Mouse (Mus musculus) ZHBTc4 (cell line): Measurements from ENCODE around the gene 1110002E22Rik.
A peak's percentile ranks its signal among the peaks of the same experiment; 100 is the strongest.

Source experiments
- DNase-seq: peaks from one replicate; pipeline ENCODE4 v3.0.0-alpha.2; 2011; ENCODE audit warnings: low read depth, low spot score

Gene 1110002E22Rik

DNA sequence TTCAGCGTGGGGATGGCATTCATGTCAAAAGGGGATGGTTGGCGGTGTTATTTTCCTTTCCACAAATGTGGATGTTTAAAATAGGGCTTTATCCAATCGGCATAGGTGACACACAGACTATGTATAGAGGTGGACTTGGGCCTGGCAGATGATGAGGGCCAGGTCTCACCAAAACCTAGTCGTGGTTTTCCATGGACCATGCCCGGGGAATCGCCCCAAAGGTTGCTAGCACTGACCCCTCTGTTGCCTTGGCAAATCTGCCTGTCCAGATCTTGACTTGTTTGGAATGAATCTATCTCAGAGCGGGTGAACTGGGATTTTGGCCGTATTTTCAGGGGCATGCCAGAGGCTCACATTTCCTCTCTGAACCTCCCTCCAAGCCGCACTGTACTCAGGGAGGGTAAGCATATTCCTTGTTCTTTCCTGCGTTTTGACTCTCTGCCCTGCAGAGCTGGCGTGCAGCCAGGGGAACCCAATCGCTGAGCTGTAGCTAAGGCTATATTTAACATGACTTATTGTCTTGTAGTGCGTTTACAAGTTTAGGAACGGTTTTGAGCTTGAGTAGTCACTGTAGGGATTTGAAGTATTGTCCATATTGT lies 1.0 kb upstream of the 1110002E22Rik start:
- no peak for DNase-seq

DNA sequence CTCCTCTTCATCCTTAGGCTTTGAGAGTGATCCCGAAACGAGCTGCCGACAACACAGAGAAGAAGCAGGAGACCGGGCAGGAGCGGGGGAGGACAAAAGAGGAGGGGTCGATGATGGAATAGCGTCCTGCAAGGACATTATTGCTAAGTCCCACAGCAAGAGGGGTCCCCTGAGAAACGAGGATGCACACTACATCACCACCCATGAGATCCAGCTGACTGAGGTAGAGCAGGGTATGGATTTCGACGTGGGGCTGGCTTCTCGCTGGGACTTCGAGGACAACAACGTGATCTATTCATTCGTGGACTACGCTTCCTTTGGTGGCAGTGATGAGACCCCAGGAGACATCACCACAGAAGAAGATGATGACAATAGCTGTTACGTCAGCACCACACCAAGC lies 1.1 kb downstream of the 1110002E22Rik start:
- DNase-seq, result no peak

GRCm38 (mm10) chr3:138066348-138066856 lies 1.6 kb downstream of the 1110002E22Rik start:
- no peak for DNase-seq

GRCm38 (mm10) chr3:138067288-138067687 lies 2.4 kb downstream of the 1110002E22Rik start, which contains the start of gene Gm5105:
Gene Gm5105, minus strand, starts transcription at chr3:138067388.
- no peak for DNase-seq

DNA sequence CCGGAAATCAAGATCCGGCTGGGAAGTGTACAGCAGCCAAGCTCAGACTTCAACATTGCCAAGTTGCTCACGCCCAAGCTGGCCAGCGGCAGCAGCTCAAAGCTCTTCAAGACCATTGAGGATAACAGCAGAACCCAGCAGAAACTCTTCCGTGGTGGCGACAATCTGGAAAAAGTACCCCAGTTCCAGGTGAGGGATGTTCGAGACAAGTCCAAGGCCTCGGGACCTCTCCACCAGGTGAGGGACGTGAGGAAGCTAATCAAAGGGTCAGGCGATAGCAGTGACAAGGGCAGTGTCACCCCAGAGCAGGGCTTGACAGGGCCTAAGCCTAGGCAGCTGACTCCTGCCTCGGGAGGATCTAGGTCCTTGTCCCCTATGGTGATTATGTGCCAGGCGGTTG lies 3.3 kb downstream of the 1110002E22Rik start:
- no peak for DNase-seq

DNA sequence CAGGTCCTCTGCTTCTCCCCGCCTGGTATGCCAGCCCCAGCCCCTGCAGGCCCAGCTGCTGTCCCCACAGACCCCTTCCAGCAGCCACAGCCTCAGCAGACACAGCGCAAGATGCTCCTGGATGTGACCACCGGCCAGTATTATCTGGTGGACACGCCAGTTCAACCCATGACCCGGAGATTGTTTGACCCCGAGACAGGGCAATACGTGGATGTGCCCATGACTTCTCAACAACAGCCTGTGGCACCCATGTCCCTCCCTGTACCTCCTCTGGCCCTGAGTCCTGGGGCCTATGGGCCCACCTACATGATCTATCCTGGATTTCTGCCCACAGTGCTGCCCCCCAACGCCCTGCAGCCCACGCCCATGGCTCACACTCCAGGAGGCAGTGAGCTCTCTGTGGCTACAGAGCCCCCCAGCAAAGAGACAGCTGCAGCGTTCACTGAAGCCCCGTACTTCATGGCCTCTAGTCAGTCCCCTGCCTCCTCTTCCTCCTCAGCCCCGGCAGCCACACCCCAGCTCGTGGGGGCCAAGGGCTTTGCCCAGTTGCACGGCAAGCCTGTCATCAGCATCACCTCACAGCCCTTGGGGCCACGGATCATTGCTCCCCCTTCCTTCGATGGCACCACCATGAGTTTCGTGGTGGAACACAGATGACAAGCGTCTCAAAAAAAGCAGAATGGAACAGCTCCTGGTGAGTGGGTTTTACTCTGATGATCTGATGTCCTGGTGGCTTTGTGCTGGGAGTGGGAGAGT lies 5.1 kb downstream of the 1110002E22Rik start:
- no peak for DNase-seq

- DNase-seq, result no peak
Observed at GRCm38 (mm10) chr3:138071004-138071403, 6.2 kb downstream of the 1110002E22Rik start.

DNA sequence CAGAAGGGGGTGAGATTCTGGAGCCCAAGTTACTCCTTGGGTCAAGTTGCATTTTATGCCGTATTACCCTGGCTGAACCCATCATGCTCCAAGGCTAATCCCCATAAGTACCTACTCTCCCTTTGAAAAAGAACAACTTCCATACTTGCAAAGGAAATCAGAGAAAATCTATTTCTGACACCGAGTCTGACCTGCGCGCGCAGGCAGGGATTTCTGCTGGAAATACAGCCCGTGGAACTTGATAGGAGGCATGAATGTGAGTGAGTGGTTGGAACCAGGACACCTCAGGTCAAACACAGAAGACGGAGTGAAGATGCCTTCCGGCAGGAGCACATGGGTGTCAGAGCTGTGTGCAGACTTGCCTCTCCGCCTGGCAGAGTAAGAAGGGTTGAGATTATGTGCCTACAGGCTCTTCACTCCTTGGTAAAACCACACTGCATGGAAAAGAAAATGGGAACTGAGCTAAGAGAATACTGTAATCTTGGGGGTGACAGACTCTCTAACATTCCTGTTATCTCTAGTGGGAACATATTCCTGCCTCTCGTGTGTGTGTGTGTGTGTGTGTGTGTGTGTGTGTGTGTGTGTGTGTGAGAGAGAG lies 6.7 kb downstream of the 1110002E22Rik start:
- DNase-seq, result no peak

DNA sequence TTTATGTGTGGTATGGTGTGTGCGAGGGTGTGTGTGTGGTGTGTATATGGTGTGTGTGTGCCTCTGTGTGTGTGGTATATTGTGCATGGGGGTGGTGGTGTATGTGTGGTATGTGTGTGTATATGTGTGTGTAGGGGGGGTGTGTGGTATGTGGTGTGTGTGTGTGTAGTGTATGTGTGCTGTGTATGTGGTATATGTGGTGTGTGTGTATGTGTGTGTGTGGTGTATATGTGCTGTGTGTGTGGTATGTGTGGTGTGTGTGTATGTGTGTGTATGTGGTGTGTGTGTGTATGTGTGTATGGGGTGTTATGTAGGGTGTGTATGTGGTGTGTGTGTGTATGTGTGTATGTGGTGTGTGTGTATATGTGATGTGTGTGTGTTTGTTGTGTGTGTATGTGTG lies 9.4 kb downstream of the 1110002E22Rik start:
- DNase-seq, result no peak

GRCm38 (mm10) chr3:138075209-138075608 lies 10.4 kb downstream of the 1110002E22Rik start:
- no peak for DNase-seq

GRCm38 (mm10) chr3:138077476-138078340 lies 12.9 kb downstream of the 1110002E22Rik start:
- DNase-seq, result no peak

- no peak for DNase-seq
Observed at GRCm38 (mm10) chr3:138078701-138079100, 13.8 kb downstream of the 1110002E22Rik start.

DNA sequence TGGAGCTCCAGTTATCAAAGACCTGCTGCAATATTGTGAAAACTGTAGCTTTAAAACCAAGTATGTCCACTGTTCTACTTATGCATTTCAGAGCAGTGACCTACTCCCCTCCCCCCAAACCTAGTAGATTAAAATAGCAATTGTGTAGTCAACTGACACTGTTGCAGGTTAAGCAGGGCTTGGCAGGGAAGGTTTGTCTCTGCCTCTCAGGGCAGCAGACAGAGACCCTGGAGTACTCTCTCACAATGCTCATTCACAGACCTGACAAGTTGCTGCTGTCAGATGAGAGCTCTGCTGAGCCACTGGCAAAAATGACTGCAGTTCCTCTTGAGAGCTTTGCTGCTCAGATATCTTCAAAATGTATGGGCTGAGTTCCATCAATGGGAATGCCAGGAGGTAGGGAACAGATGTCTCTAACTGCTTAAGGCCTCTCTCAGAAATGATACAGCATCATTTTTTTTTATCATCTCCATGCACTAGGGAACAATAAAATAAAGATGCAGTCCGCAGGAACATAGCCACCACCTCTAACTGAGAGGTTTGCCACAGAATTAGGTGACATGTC lies 18.3 kb downstream of the 1110002E22Rik start:
- no peak for DNase-seq

DNA sequence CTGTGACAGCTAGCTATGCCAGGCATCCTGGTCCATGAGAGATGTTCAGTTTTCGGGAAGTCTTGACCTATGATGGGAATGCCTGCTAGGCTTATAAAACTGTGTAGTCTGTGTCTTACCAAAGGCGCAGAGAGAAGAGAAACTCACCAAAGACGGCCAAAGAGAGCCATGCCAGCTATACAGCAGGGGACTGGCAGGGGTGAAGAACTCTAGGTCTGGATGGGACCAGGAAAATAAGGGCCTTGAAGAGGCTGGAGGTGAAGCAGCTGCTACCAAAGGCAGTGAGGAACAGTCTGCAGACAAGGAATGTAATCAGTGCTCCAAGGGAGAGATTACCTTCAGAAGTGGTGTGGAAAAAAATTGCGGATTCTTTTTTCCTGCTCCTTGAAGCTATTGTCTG lies 19.0 kb downstream of the 1110002E22Rik start:
- DNase-seq, result no peak

DNA sequence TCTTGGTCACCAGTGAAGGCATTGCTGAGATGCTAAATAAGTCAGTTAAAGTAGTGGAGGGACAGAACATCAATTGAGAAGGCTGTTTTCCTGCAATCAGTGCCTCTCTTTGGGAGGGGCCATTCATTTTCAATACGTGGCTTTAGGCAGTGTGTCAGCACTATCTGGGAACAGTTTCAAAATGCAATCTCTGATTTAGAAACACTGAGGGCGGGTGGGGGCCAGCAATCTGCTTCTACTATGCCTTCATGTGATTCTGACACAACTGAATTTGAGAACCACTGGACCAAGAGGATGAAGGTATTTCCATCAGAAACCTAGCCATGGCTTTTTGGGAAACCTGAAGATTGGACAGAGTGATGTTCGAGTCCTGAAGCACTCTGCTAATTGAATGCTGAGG lies 30.4 kb downstream of the 1110002E22Rik start:
- no peak for DNase-seq

- peak; percentile 10 for DNase-seq
Observed at GRCm38 (mm10) chr3:138095718-138096117, 30.9 kb downstream of the 1110002E22Rik start.

DNA sequence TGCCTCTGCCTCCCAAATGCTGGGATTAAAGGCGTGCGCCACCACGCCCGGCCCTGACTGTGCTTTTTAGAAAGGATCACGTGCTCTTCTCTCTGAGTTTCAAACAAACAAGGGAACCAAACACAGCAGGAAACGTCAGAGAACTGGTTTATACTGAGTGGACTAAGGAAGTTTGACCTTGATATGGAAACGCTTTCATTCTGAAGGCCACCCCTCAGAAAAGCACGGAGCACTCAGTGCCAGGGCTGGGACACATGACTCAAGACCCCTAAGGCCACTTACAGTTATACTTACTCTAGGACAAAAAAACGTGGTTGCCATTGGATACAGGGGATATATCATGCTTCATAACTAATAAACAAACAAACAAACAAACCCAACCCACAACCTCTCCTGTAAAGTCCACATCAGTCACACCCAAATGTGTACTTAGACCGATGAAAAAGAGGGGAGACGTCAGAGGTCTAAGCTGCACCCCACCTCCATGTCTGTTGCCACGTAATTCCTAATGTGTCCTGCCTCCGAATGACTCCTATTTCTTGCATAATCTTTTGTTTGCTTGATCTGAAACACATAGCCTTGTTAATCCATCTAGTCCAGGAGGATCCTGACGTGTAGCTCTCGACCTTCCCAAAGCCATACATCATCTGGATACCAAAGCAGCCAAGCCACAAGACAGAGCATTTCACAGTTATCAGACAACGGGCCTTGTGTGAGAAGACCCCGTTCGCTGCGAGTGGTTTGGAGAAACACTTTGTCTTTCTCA lies 31.6 kb downstream of the 1110002E22Rik start:
- DNase-seq, result no peak

GRCm38 (mm10) chr3:138097718-138098117 lies 32.9 kb downstream of the 1110002E22Rik start:
- DNase-seq, result no peak

DNA sequence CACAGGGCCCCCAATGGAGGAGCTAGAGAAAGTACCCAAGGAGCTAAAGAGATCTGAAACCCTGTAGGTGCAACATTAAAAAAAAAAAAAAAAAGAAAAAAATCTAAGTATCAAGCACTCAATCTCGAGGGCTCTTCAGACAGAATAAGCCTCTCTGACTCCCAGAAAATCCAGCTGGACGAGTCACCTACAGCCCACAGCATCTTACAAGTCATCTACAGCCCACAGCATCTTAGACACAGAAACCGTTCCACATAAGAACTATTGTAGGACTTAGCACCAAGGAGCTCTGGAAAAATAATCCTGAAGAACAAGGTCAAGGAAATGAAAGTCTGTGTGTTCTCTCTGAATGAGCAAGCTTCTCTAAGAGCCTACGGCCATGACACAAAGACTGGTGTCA lies 37.1 kb downstream of the 1110002E22Rik start:
- no peak for DNase-seq

DNA sequence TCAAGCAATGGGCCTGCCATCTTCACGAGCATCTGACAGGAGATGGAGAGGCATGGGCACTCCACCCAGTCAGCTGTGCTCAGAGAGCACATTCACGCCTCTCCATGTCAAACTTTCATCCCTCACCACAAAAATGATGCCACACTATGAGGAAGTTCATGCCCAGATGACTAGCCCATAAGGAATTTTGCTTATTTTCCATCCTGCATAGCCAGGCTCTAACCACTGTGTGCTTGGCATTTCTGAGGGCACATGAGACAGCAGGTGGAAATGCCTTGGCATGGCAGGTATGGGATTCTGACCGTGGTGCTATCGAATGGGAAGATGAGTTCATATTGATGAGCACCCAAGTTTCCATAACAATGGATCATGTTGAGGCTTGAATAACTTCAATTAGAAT lies 38.8 kb downstream of the 1110002E22Rik start:
- no peak for DNase-seq

DNA sequence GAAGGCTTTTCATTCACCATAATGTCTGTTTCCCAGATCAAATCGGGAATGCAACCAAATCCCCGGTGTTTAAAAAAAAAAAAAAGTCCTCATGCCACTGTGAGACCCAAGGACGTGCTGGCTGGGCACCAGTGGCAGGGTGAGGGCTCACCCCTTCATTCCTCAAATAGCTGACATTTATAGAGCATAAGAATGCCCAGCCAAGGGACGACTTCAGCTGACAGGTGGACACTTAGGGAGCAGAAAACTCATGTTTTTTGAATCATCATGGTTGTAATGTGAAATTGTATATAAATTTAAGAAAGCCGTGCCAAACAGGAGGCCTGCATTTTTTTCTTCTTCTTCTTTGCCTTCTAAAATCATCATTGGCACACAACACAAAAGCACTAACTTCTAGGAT lies 40.2 kb downstream of the 1110002E22Rik start:
- no peak for DNase-seq
